Mouse (Mus musculus) stomach, embryonic 14.5 days (tissue): ENCODE measurements around the gene Ankrd36. TPM values are rescaled to one million over a fixed set of nuclear protein-coding genes. Genes with fewer than 3 reads are reported as not detected.
"Not testable (repeated sequence)": the region's sequence is repeated elsewhere in the genome, so short reads cannot be mapped to it uniquely, and the experiment has no call there.

ENCODE experiments used
- ATAC-seq: fragments of 200-750 bp; cut with Nextera tagmentation; 2 replicates; pipeline ENCODE4 v1.8.0; 2017; ENCODE audit warnings: low read depth, moderate TSS enrichment; ENCODE audit not compliant: insufficient number of reproducible peaks, insufficient read depth, low FRiP score
- H3K27ac ChIP-seq: fragments of 300-500 bp; sonication (generic); 2 replicates; pipeline ENCODE4 v1.5.1; 2014; ENCODE audit warnings: mild to moderate bottlenecking, low read length, moderate library complexity, mixed read lengths
- H3K27me3 ChIP-seq: fragments of 300-500 bp; sonication (generic); 2 replicates; pipeline ENCODE4 v1.6.1; 2014; ENCODE audit warnings: low read length, control low read depth, mixed read lengths; ENCODE audit not compliant: control insufficient read depth, insufficient read depth
- H3K36me3 ChIP-seq: fragments of 300-500 bp; sonication (generic); 2 replicates; pipeline ENCODE4 v1.6.1; 2014; ENCODE audit warnings: mild to moderate bottlenecking, control low read depth, low read length, moderate library complexity, mixed read lengths; ENCODE audit not compliant: control insufficient read depth, insufficient read depth
- H3K4me1 ChIP-seq: fragments of 300-500 bp; sonication (generic); 2 replicates; pipeline ENCODE4 v1.6.1; 2014; ENCODE audit warnings: low read length, control low read depth, mixed read lengths; ENCODE audit not compliant: control insufficient read depth, insufficient read depth
- H3K4me2 ChIP-seq: fragments of 300-500 bp; sonication (generic); replicated peaks from 2 replicates; pipeline ENCODE4 v1.6.1; 2014; ENCODE audit warnings: low read depth, low read length, control low read depth
- H3K4me3 ChIP-seq: fragments of 300-500 bp; sonication (generic); 2 replicates; pipeline ENCODE4 v1.5.1; 2014; ENCODE audit warnings: low read depth, low read length, control low read depth
- H3K9ac ChIP-seq: fragments of 300-500 bp; sonication (generic); replicated peaks from 2 replicates; pipeline ENCODE4 v1.6.1; 2014; ENCODE audit warnings: low read depth, mild to moderate bottlenecking, control low read depth, low read length, moderate library complexity, mixed read lengths
- H3K9me3 ChIP-seq: fragments of 300-500 bp; sonication (generic); 2 replicates; pipeline ENCODE4 v1.6.1; 2016; ENCODE audit warnings: low read depth, low read length, control low read depth; ENCODE audit not compliant: control insufficient read depth
- WGBS: fragments of 180-500 bp; shearing (Covaris S2); extraction: QIAGEN DNeasy Blood & Tissue Kit; methylation state at CpG from one replicate; pipeline ENCODE4 v1.1.7; 2014; 5-methylcytosine and 5-hydroxymethylcytosine counted together
- polyA plus RNA-seq: library from polyadenylated mRNA; unstranded; fragments of >200 nt; fragmentation: Nextera tagmentation; extraction: Ambion mirVana; gene quantifications from 2 replicates; pipeline ENCODE4 v1.2.1, GENCODE M21; 2014

Ankrd36 gene
- polyA plus RNA-seq, 1 experiment from 2014 or later: not detected

- Histone ChIP-seq H3K4me3 (no peak overlapping the region), H3K9me3 (no peaks in the 10 kb centered on the region), H3K9ac (no peak overlapping the region), H3K4me1 (no peaks in the 10 kb centered on the region), H3K27me3 (no peaks in the 10 kb centered on the region), H3K27ac (no peak overlapping the region), H3K36me3 (no peaks in the 10 kb centered on the region), H3K4me2 (no peak overlapping the region)
- WGBS: 62% methylated on average over 6 of the region's 6 CpGs
- no peak for ATAC-seq
Measured at GRCm38 (mm10) chr11:5575046-5575445, 5.6 kb downstream of the Ankrd36 start.

- Histone ChIP-seq H3K9ac (no peak overlapping the region), H3K4me3 (no peak overlapping the region), H3K36me3 (no peaks in the 10 kb centered on the region), H3K9me3 (no peaks in the 10 kb centered on the region), H3K4me1 (no peaks in the 10 kb centered on the region), H3K27ac (no peak overlapping the region), H3K4me2 (no peak overlapping the region), H3K27me3 (no peaks in the 10 kb centered on the region)
- no peak for ATAC-seq
- WGBS: 77% methylated on average over 6 of the region's 6 CpGs
Measured at GRCm38 (mm10) chr11:5592336-5592735, 22.9 kb downstream of the Ankrd36 start.

GRCm38 (mm10) chr11:5595381-5595791 lies 25.9 kb downstream of the Ankrd36 start:
- WGBS: 66% methylated on average over 4 of the region's 4 CpGs
- no peak for ATAC-seq
- H3K36me3 ChIP-seq: no peaks in the 10 kb centered on the region

GRCm38 (mm10) chr11:5595792-5596191 lies 26.3 kb downstream of the Ankrd36 start:
- Histone ChIP-seq H3K4me1 (no peaks in the 10 kb centered on the region), H3K4me2 (no peak overlapping the region), H3K27ac (no peak overlapping the region), H3K36me3 (no peaks in the 10 kb centered on the region), H3K4me3 (no peak overlapping the region), H3K27me3 (no peaks in the 10 kb centered on the region), H3K9me3 (no peaks in the 10 kb centered on the region), H3K9ac (no peak overlapping the region)
- 87% methylated on average over 5 of the region's 5 CpGs for WGBS
- ATAC-seq: no peak

More at GRCm38 (mm10) chr11:5595381-5595791, 25.9 kb downstream of the Ankrd36 start:
- H3K4me1 ChIP-seq: no peaks in the 10 kb centered on the region
- no peak overlapping the region for H3K27ac ChIP-seq
- H3K4me3 ChIP-seq: no peak overlapping the region
- H3K9me3 ChIP-seq: no peaks in the 10 kb centered on the region
- no peaks in the 10 kb centered on the region for H3K27me3 ChIP-seq
- H3K4me2 ChIP-seq: no peak overlapping the region
- no peak overlapping the region for H3K9ac ChIP-seq

GRCm38 (mm10) chr11:5596756-5597155 lies 27.3 kb downstream of the Ankrd36 start:
- Histone ChIP-seq H3K36me3 (no peaks in the 10 kb centered on the region), H3K9ac (no peak overlapping the region), H3K4me1 (no peaks in the 10 kb centered on the region), H3K9me3 (no peaks in the 10 kb centered on the region), H3K4me3 (no peak overlapping the region), H3K27ac (no peak overlapping the region), H3K4me2 (no peak overlapping the region), H3K27me3 (no peaks in the 10 kb centered on the region)
- no peak for ATAC-seq
- WGBS: 57% methylated on average over 6 of the region's 6 CpGs

- WGBS: 71% methylated on average over 3 of the region's 3 CpGs
- no peak for ATAC-seq
Measured at GRCm38 (mm10) chr11:5605421-5605820, 35.9 kb downstream of the Ankrd36 start.

GRCm38 (mm10) chr11:5611918-5612317 lies 42.4 kb downstream of the Ankrd36 start:
- not testable (repeated sequence) for H3K36me3 ChIP-seq, ATAC-seq, H3K4me3 ChIP-seq, H3K9ac ChIP-seq, H3K4me2 ChIP-seq, H3K4me1 ChIP-seq, H3K27me3 ChIP-seq, H3K9me3 ChIP-seq, H3K27ac ChIP-seq
- 52% methylated on average over 1 of the region's 1 CpGs for WGBS

More at GRCm38 (mm10) chr11:5605421-5605820, 35.9 kb downstream of the Ankrd36 start:
- Histone ChIP-seq H3K4me2 (no peak overlapping the region), H3K9ac (no peak overlapping the region), H3K27me3 (no peaks in the 10 kb centered on the region), H3K4me1 (no peaks in the 10 kb centered on the region), H3K9me3 (no peaks in the 10 kb centered on the region), H3K36me3 (no peaks in the 10 kb centered on the region), H3K4me3 (no peak overlapping the region), H3K27ac (no peak overlapping the region)

- H3K27ac ChIP-seq: no peak overlapping the region
- no peaks in the 10 kb centered on the region for H3K4me1 ChIP-seq
- H3K4me2 ChIP-seq: no peak overlapping the region
- no peaks in the 10 kb centered on the region for H3K27me3 ChIP-seq
- 73% methylated on average over 3 of the region's 3 CpGs for WGBS
- no peak for ATAC-seq
- no peak overlapping the region for H3K9ac ChIP-seq
- H3K4me3 ChIP-seq: no peak overlapping the region
- H3K36me3 ChIP-seq: no peaks in the 10 kb centered on the region
- H3K9me3 ChIP-seq: peaks cover 2% of the 10 kb centered on the region; the same call in 1 of the 2 replicates
Measured at GRCm38 (mm10) chr11:5614453-5614852, 45.0 kb downstream of the Ankrd36 start.

GRCm38 (mm10) chr11:5625101-5625500 lies 55.6 kb downstream of the Ankrd36 start:
- Histone ChIP-seq H3K36me3 (no peaks in the 10 kb centered on the region), H3K27ac (no peak overlapping the region), H3K4me3 (no peak overlapping the region), H3K9ac (no peak overlapping the region), H3K4me1 (no peaks in the 10 kb centered on the region), H3K27me3 (no peaks in the 10 kb centered on the region), H3K4me2 (no peak overlapping the region), H3K9me3 (no peaks in the 10 kb centered on the region)
- no peak for ATAC-seq
- WGBS: 78% methylated on average over 4 of the region's 4 CpGs
